Mouse (Mus musculus): ENCODE data around the gene Kcna10. TPM values are rescaled to one million over a fixed set of nuclear protein-coding genes. Genes with fewer than 3 reads are reported as not detected.
A peak's percentile ranks its signal among the peaks of the same experiment; 100 is the strongest.

Gene Kcna10
- not detected for total RNA-seq (2021)
- long read RNA-seq, experiment 1, result 0 reads
- long read RNA-seq, experiment 2, result 0 reads

- no peak for DNase-seq
Observed at GRCm38 (mm10) chr3:107182756-107183155, at the start of gene Kcna10. Gene Kcna10 (plus strand): TSS chr3:107183056.

GRCm38 (mm10) chr3:107134457-107134856 lies 48.4 kb upstream of the Kcna10 start:
- DNase-seq, result no peak

GRCm38 (mm10) chr3:107147126-107147525 lies 35.7 kb upstream of the Kcna10 start:
- DNase-seq, result no peak

GRCm38 (mm10) chr3:107149006-107149405 lies 33.9 kb upstream of the Kcna10 start:
- DNase-seq, result peak; percentile 29 to 55

- no peak for DNase-seq
Observed at GRCm38 (mm10) chr3:107150469-107150868, 32.4 kb upstream of the Kcna10 start.

GRCm38 (mm10) chr3:107150872-107151540 lies 31.9 kb upstream of the Kcna10 start:
- DNase-seq, result no peak

GRCm38 (mm10) chr3:107153772-107154655 lies 28.8 kb upstream of the Kcna10 start:
- no peak for DNase-seq

GRCm38 (mm10) chr3:107158856-107159255 lies 24.0 kb upstream of the Kcna10 start:
- DNase-seq, result no peak

- DNase-seq, result no peak
Observed at GRCm38 (mm10) chr3:107159418-107159817, 23.4 kb upstream of the Kcna10 start.

GRCm38 (mm10) chr3:107159859-107160324 lies 23.0 kb upstream of the Kcna10 start:
- peak in 1 of 2 experiments; percentile 17 for DNase-seq

- no peak for DNase-seq
Observed at GRCm38 (mm10) chr3:107162741-107163140, 20.1 kb upstream of the Kcna10 start.

- DNase-seq, result no peak
Observed at GRCm38 (mm10) chr3:107169552-107169951, 13.3 kb upstream of the Kcna10 start.

GRCm38 (mm10) chr3:107171964-107172363 lies 10.9 kb upstream of the Kcna10 start:
- no peak for DNase-seq

- no peak for DNase-seq
Observed at GRCm38 (mm10) chr3:107172556-107172955, 10.3 kb upstream of the Kcna10 start.

- DNase-seq, result peak; percentile 69 to 83
Observed at GRCm38 (mm10) chr3:107175486-107175885, 7.4 kb upstream of the Kcna10 start.

- DNase-seq, result no peak
Observed at GRCm38 (mm10) chr3:107176501-107176900, 6.4 kb upstream of the Kcna10 start.

- DNase-seq, result no peak
Observed at GRCm38 (mm10) chr3:107180860-107181259, 2.0 kb upstream of the Kcna10 start.

GRCm38 (mm10) chr3:107183178-107183577 lies 322 bp downstream of the Kcna10 start:
- DNase-seq, result peak; percentile 42 to 46

- DNase-seq, result no peak
Observed at GRCm38 (mm10) chr3:107185597-107185996, 2.7 kb downstream of the Kcna10 start.

GRCm38 (mm10) chr3:107187022-107187421 lies 4.2 kb downstream of the Kcna10 start:
- no peak for DNase-seq

GRCm38 (mm10) chr3:107188226-107188899 lies 5.5 kb downstream of the Kcna10 start:
- DNase-seq, result peak; percentile 13 to 54
